Mouse (Mus musculus) heart, postnatal 25 days (tissue): ENCODE results near the gene Sox5. TPM values are rescaled to one million over a fixed set of nuclear protein-coding genes. Genes with fewer than 3 reads are reported as not detected.

Experiments
- DNase-seq: peaks from one replicate; pipeline ENCODE4 v3.0.0; 2022; ENCODE audit warnings: low spot score
- intact Hi-C: fragments of 180-260 bp; cut with DNase I; formaldehyde crosslinking; loops from one replicate; pipeline ENCODE4 v1.15.1; 2025
- total RNA-seq, 2 experiments: library from RNA; stranded (reverse); gene quantifications; 2 replicates each; pipeline ENCODE4 v1.2.3; 2021

Sox5 gene
- total RNA-seq, 2 experiments from 2014 or later = 2.8 to 2.9 TPM

DNA sequence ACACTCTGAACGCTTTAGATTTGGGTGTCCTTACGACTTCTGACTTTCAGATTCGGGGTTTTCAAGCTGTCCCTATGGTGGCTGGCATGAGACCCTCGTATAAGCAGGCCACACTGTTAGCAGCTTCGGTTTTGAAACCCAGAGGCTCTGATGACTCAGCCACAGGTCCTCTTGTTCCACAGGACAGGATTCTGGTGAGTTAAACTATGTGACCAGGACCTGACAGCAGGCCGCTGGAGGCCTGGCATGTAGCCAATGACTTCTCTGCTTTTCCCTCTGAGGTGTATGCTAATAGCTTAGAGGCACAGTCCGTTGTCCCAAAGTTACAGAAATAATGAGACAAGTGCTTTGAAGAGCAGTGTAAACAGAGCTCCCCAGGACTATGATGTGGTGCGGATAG lies 268.0 kb downstream of the Sox5 start:
- DNase-seq = no peak
- intact Hi-C loops = no loop called here

DNA sequence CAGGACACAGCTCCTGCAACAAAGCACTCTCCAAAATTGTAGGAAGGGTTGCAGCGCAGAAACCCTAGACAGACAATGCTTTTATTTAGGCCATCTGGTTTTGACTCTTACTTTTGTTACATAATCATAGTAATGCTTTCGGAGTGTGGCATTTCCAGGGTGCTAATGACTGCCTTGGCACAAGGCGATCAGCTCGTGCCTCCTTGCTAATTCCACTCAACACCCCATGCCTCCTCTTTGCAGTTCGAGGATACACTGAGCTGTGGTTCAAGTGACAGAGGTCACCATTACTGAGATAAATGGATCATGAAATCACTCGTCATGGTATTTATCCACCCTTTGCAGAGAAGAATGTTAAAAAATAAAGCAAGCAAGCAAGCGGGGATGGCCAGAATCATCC lies 269.9 kb downstream of the Sox5 start:
- no peak for DNase-seq
- intact Hi-C loops = no loop called here

- intact Hi-C loops = no loop called here
These were observed 271.6 kb downstream of the Sox5 start for GRCm38 (mm10) chr6:144510147-144510546.

GRCm38 (mm10) chr6:144504197-144504551 lies 277.6 kb downstream of the Sox5 start:
- intact Hi-C loops = loop anchor here (10.0 kb wide), 1 partner anchor 311 kb away; no protein-coding TSS in a partner anchor
- DNase-seq = no peak

More at GRCm38 (mm10) chr6:144510147-144510546, 271.6 kb downstream of the Sox5 start:
- no peak for DNase-seq

- intact Hi-C loops = loop anchor here (10.0 kb wide), 1 partner anchor 311 kb away; no protein-coding TSS in a partner anchor
- no peak for DNase-seq
These were observed 278.2 kb downstream of the Sox5 start for GRCm38 (mm10) chr6:144503399-144504196.

DNA sequence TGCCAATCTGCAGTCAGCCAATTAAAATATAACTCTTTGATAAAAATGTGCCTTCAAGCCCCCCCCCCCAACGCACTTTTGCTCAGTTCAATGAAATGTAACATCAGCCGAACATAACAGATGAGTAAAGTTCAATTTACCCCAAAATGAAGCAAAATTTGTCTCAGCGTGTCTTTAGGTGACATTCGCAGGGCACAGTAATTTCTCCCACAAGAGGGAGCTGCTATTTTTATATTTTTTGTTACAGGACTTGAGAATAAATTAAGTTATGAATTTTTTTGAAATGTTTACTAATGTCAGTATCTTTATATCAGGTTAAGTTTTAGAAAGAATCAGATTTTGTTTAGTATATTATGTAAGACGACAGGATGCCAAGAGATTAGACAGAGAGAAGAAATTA lies 280.3 kb downstream of the Sox5 start:
- intact Hi-C loops = loop anchor here (10.0 kb wide), 1 partner anchor 313 kb away; no protein-coding TSS in a partner anchor
- no peak for DNase-seq

DNA sequence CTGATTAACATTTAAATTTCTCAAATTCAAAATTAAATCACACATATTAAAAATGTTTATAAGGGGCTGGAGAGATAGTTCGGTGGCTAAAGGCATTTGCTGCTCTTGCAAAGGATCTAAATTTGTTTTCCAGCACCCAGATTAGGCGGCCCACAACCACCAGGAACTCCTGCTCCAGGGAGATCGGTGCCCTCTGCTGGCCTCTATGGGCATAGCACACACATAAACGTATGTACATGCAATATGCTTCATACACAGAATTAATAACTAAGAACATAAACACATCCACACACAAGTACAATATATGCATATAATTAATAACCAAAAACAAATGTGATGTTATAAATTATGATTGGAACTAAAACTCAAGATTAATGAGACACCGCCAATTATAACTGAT lies 283.6 kb downstream of the Sox5 start:
- no peak for DNase-seq
- intact Hi-C loops = no loop called here

DNA sequence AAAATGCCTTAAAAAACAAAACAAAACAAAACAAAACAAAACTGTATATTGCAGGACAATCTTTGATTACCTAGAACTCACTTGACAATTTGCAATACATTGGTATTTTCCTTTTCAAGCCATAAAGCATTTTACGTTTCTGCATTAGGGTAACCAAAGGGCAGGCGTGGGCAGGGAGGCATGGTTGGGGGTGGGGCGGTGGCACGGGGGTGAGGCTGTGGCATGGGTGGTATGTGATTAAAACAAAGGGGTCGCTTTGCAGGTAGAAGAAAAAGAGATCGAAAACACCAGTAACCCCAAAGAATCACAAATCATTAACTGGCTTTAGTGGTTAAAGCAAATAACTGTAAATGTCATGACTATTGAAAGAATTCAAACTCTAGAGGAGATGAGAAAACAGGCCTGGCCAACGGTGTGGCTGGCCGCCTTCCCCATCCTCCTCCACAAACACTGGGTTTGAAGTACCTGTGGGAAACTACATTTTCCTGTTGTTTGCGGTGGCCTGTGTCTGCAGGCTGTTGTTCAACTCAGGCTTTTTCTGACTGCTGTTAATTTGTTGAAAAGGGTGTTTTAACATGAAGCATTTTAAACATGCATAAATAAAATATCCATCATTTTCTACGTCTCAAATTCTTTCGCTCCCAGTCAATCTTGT lies 289.9 kb downstream of the Sox5 start:
- no peak for DNase-seq
- intact Hi-C loops = no loop called here

GRCm38 (mm10) chr6:144490896-144491295 lies 290.9 kb downstream of the Sox5 start:
- no peak for DNase-seq
- intact Hi-C loops = no loop called here

DNA sequence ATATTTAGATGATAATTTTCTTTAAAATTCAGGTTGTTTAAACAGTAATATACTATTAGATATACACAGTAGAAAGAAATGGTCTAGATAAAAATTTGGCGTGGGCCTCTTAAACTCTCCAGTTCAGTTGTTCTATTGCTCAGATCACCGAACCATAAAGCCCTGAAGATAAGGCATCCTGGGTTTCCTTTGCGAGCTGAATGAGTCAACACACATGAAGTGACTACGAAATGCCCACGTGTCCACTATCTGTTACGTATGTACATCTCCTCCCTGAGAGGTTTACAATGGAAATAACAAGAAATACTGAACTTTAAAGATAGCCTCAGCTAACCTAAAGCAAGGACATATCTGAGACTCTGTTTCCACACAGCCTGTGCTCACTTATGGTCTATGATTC lies 296.2 kb downstream of the Sox5 start:
- no peak for DNase-seq
- intact Hi-C loops = no loop called here

- intact Hi-C loops = no loop called here
- no peak for DNase-seq
These were observed 298.6 kb downstream of the Sox5 start for GRCm38 (mm10) chr6:144483166-144483565.

GRCm38 (mm10) chr6:144480648-144481528 lies 300.9 kb downstream of the Sox5 start:
- no peak for DNase-seq
- intact Hi-C loops = no loop called here

GRCm38 (mm10) chr6:144479861-144480260 lies 301.9 kb downstream of the Sox5 start:
- intact Hi-C loops = no loop called here
- DNase-seq = no peak

- DNase-seq = no peak
- intact Hi-C loops = no loop called here
These were observed 304.3 kb downstream of the Sox5 start for GRCm38 (mm10) chr6:144477287-144478064.

- intact Hi-C loops = no loop called here
- DNase-seq = no peak
These were observed 308.3 kb downstream of the Sox5 start for GRCm38 (mm10) chr6:144473437-144473836.

DNA sequence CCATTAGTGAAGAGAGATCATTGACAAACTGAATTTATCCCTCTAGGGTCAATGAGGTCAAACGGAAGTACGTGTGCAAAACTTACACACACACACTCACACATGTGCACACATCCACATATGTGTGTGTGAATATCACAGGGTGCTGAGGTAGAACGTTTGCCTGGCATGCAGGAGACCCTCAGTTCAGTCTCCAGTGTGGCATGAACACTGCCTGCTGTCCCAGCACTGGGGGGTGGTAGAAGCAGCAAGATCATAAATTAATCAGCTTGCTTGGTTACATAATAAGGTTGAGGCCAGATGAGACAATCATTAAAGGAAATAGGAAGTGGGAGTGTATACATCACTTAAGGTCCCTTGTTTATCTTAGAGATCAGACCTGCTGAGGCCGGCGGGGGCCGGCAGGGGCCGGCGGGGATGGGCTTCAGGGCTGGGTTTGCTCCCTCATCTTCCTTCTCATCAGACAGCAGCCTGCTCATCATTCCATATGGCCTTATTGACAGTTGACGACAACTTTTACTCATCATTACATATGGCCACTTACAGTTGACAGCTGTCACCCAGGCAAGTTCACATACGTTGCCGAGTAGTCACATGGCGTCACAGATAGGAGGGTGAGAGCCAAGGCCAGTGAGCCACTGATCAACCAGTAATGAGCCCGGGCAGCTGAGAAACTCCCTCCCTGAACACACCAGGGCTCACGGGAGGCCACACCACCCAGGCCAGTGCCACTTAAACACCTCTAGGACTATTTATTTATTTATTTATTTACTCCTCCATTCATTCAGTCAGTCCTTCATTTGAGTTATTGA lies 309.5 kb downstream of the Sox5 start:
- intact Hi-C loops = no loop called here
- no peak for DNase-seq

- intact Hi-C loops = no loop called here
These were observed 315.1 kb downstream of the Sox5 start for GRCm38 (mm10) chr6:144466711-144467110.

GRCm38 (mm10) chr6:144463691-144464090 lies 318.1 kb downstream of the Sox5 start:
- intact Hi-C loops = no loop called here

More at GRCm38 (mm10) chr6:144466711-144467110, 315.1 kb downstream of the Sox5 start:
- no peak for DNase-seq

GRCm38 (mm10) chr6:144463274-144463673 lies 318.5 kb downstream of the Sox5 start:
- intact Hi-C loops = no loop called here
- no peak for DNase-seq

More at GRCm38 (mm10) chr6:144463691-144464090, 318.1 kb downstream of the Sox5 start:
- no peak for DNase-seq
